13 mouse cellular contexts compared by ENCODE assay signal in genomic region chr10:86479718-86480121, GRCm38 (mm10). TPM values are rescaled to one million over a fixed set of nuclear protein-coding genes. Genes with fewer than 3 reads are reported as not detected.
DNase-seq lines count a peak whose midpoint lies in the region; ATAC-seq and TF ChIP-seq lines count a peak whose summit lies in the region.
"Had no signal": no experiment of that assay in that cellular context is flagged by ENCODE, and none has a peak within 500 bp of the region (broad histone marks: within the 10 kb centered on the region; RNA-seq: fewer than 3 reads in every experiment).

No protein-coding gene starts in this region.

- peaks cover 7% of the 10 kb centered on the region for H3K4me1 ChIP-seq in embryonic facial prominence, embryonic 15.5 days

- H3K36me3 ChIP-seq in embryonic facial prominence, embryonic 15.5 days = no peaks in the 10 kb centered on the region

- ATAC-seq in embryonic facial prominence, embryonic 15.5 days (ENCODE audit: insufficient number of reproducible peaks, low FRiP score, low TSS enrichment, low read depth) = peak; percentile 58; the same call in 1 of the 2 replicates
- ATAC-seq in granulocyte monocyte progenitor cell, adult 5-6 weeks (replicated peaks; ENCODE audit: poor library complexity, severe bottlenecking) = no peak; the same call in 1 of the 2 replicates

- H3K4me2 ChIP-seq in embryonic facial prominence, embryonic 15.5 days (replicated peaks) = no peak overlapping the region
- H3K4me2 ChIP-seq: lung, embryonic 14.5 days had no signal

- H3K9me3 ChIP-seq in embryonic facial prominence, embryonic 15.5 days (replicated peaks) = no peaks in the 10 kb centered on the region
- H3K9me3 ChIP-seq: megakaryocyte, embryonic 14.5 days had no signal

- H3K9ac ChIP-seq in embryonic facial prominence, embryonic 15.5 days = no peak overlapping the region
- H3K9ac ChIP-seq: lung, embryonic 14.5 days had no signal

- peak; percentile 43 for DNase-seq in embryo, embryonic 10 days (ENCODE audit: low spot score)
- no peak for DNase-seq in embryo, embryonic 9.5 days (ENCODE audit: extremely low spot score)
- DNase-seq in left cerebral cortex, adult 2 months (ENCODE audit: extremely low spot score in 1 of 2, low spot score in 2 of 2) = no peak
- DNase-seq in left cerebral cortex, adult 11 months (ENCODE audit: low spot score) = no peak
- peak; percentile 96 for DNase-seq in cerebellum, adult 9-10 months
- DNase-seq in urinary bladder, postnatal 36 days (ENCODE audit: low spot score in 2 of 2) = no peak
- DNase-seq: kidney, postnatal 14 days; lung, embryonic 14.5 days; right cerebral cortex, adult 18-20 months; thymus, postnatal 14 days had no signal

- peak overlapping the region; percentile 60; the same call in 1 of the 2 replicates for H3K27ac ChIP-seq in left cerebral cortex, adult 2 months
- H3K27ac ChIP-seq in embryonic facial prominence, embryonic 15.5 days (replicated peaks) = no peak overlapping the region

- H3K4me3 ChIP-seq in left cerebral cortex, adult 2 months = no peak overlapping the region
- H3K4me3 ChIP-seq in embryonic facial prominence, embryonic 15.5 days (replicated peaks) = no peak overlapping the region
- H3K4me3 ChIP-seq: megakaryocyte, embryonic 14.5 days had no signal

- WGBS in embryonic facial prominence, embryonic 15.5 days = 22% methylated on average over 4 of the region's 4 CpGs

- no peak for TF ChIP-seq CTCF in left cerebral cortex, adult 2 months (IDR thresholded peaks at IDR 0.05)

- no peaks in the 10 kb centered on the region for H3K27me3 ChIP-seq in embryonic facial prominence, embryonic 15.5 days

- intact Hi-C loops in left cerebral cortex, adult 2 months (cut with DNase I) = loop anchor here (2.0 kb wide), 1 partner anchor 19 kb away; the partner anchor contains the start of gene Syn3

RNA-seq across cellular contexts. Expression of gene Syn3, which starts 19.0 kb away (rescaled TPM):
- total RNA-seq in left cerebral cortex, adult 2 months (2021) = 10 to 100 TPM; 29.9 to 30.8 TPM
- 2.1 and 2.6 TPM in 2 replicates for polyA plus RNA-seq in embryonic facial prominence, embryonic 15.5 days (2015; fragmentation: Nextera tagmentation; extraction: Ambion mirVana)
- total RNA-seq in granulocyte monocyte progenitor cell, adult 5-6 weeks (2014; fragmentation: Nextera tagmentation) = 0.15 and 3.9 TPM in 2 replicates
- 0.26 and 0.31 TPM in 2 replicates for total RNA-seq in granulocyte monocyte progenitor cell, adult 5-6 weeks (2017)

Comparison
In these comparisons a context has a peak if more than half of its experiments do, and no peak if none do; other contexts are left out.
1. DNase-seq: peak in embryo, embryonic 10 days (single experiment) and cerebellum, adult 9-10 months (single experiment); none in embryo, embryonic 9.5 days (single experiment), left cerebral cortex, adult 2 months (0 of 2), left cerebral cortex, adult 11 months (single experiment) and urinary bladder, postnatal 36 days (0 of 2).
2. RNA of gene Syn3, which starts 19.0 kb away (total RNA-seq): 29.9 to 30.8 TPM in left cerebral cortex, adult 2 months; 0.15 to 3.9 TPM in granulocyte monocyte progenitor cell, adult 5-6 weeks; every median in the first group is over 4 times any median in the second.